Mouse (Mus musculus) bone marrow macrophage, adult 2 months (primary cell): ENCODE data around the gene Fam111a.

ENCODE experiments used
- CTCF ChIP-seq: IDR thresholded peaks from 2 replicates; pipeline ENCODE4 v1.5.1; 2012; ENCODE audit warnings: low read depth, mild to moderate bottlenecking, low read length, moderate library complexity
- POLR2A ChIP-seq: IDR thresholded peaks from 2 replicates; pipeline ENCODE4 v1.6.1; 2012; ENCODE audit warnings: mild to moderate bottlenecking, low read depth, low read length, borderline replicate concordance

DNA sequence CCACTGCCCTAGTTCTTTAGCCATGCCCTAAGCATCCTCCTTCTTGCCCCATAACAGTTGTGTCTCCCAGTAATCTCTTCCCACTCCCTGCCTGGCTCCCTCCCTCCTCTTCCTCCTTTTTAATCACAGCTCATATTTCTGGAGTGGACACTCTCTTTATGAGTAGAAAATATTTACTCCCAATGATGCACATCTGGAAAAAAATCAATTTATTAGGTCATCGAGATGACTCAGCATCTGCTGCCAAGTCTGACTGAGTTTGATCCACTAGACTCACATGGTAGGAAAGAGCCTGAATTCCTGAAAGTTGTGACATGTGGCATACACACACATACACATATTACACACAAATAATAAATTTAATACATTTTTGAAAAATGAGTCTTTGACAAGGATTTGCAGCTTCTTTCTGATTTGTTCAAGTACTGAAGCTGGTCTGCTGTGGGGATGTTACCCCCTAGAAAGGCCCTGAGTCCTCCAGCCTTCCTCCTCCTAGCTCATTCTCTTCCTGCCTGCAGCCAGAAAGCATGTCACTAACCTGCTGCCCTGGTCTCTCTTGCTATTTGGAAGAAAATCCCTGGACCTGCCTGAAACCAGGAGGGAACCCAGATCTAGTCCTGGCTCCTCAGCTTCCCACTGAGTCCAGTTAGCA, 27.2 kb downstream of the Fam111a start:
- TF ChIP-seq CTCF: no peak
- TF ChIP-seq POLR2A: no peak
